Mouse (Mus musculus): ENCODE results near the gene Setd6. TPM values are rescaled to one million over a fixed set of nuclear protein-coding genes. Genes with fewer than 3 reads are reported as not detected.

Gene Setd6
- polyA plus RNA-seq, 1 experiment from 2014 or later, result 24.2 TPM

DNA sequence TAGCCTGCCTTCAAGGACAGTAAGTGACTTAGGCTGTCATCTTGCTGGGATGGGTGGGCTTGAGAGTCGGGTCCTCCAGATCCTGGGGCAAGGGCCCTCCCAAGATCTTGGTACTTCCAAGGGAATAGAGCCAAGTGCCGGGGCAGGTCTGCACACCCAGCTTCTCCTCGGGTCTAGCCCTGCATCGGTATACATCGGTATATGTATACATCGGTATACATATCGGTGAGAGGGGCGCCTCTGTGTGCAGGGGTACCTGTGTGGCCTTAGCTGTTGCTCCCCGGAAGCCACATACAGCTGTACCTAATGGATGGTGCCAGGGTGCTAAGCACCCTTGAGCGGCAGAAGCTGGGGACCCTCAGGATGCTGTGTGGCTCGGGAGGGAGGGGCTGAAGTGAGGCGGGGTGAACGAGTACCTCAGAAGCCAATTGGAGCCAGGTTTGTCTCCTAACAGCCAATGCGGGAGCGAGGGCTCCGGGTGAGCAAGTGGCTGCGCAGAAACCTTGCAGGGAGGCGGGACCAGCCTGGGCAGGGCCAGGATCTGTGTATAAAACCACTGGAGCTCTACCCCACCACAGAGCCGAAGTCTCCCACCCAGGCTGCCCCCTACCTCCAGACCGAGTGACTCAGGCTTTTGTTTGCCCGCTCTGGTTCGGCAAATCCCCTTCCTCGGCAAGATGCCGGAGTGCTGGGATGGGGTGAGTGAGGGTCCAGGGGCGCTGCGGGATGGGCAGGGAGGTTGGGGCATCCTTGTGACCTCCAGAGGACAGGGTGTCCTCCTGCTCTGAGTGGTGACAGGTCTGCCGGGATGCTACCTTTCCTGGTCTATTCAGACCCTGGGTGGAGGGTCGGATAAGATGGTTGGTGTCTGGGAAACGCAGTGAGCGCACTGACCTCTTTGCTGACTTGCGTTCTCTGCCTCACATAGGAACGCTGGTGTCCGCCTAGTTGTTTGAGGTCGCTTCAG is 12.9 kb upstream of the Setd6 start:
- DNase-seq (ENCODE audit: low spot score, missing footprints) (peak; percentile 95), ATAC-seq (ENCODE audit: low FRiP score) (peak; percentile 94)
- Histone ChIP-seq H3K27me3 (ENCODE audit: control insufficient read depth, insufficient read depth, low read length) (peaks cover 2% of the 10 kb centered on the region; the same call in 1 of the 2 replicates), H3K4me3 (ENCODE audit: low read depth, low read length) (peak overlapping the region; percentile 62), H3K4me1 (ENCODE audit: control insufficient read depth, insufficient read depth, low read length) (peaks cover 15% of the 10 kb centered on the region), H3K9ac (ENCODE audit: low read length) (peak overlapping the region; percentile 71), H3K36me3 (ENCODE audit: control insufficient read depth, insufficient read depth, low read length) (no peaks in the 10 kb centered on the region), H3K27ac (ENCODE audit: low read depth, low read length) (no peak overlapping the region), H3K4me2 (peak overlapping the region; percentile 95), H3K9me3 (ENCODE audit: control insufficient read depth, low read length) (no peaks in the 10 kb centered on the region)
- whole genome bisulfite sequencing, result 2% methylated on average over 34 of the region's 34 CpGs

DNA sequence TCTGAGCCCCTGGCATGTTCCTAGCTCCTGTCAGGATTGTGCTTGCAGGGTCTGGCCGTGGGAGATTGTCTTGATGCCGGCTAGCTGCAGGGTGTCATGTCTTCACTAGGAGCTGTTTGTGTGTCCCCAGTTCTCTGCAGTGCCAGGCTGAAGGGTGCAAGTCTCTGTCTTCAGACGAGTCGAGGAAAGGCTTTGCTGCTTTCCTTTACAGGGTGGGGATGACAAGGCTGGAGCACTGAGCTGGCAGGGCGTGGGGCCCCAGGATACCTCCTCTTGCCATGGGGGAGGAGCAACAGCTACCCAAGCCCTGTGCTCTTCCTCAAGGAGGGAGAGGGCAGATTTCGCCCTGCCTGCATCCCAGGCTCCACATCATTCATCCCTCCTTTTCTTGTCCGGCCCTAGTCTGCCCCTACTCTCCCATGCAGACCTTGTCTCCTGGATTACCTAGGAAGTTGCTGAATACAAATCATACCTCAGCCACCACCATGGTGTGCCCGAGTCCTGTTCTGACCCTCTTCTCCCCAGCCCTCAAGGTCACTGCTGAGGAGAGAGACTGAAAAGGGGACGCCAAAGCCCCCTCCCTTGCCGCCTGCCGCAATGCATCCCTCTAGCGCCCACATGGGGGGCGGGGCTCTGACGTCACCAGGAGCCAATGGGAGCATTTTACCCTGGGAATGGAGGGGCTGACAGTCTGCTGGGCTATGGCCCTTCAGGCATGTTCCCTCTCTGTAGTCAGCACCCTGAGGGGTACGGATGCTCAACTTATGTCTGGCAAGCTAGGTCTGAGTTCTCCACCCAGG is 12.0 kb upstream of the Setd6 start:
- 2% methylated on average over 15 of the region's 15 CpGs for WGBS
- DNase-seq (ENCODE audit: low spot score, missing footprints), result peak; percentile 98
- no peaks in the 10 kb centered on the region for H3K36me3 ChIP-seq (ENCODE audit: control insufficient read depth, insufficient read depth, low read length)

DNA sequence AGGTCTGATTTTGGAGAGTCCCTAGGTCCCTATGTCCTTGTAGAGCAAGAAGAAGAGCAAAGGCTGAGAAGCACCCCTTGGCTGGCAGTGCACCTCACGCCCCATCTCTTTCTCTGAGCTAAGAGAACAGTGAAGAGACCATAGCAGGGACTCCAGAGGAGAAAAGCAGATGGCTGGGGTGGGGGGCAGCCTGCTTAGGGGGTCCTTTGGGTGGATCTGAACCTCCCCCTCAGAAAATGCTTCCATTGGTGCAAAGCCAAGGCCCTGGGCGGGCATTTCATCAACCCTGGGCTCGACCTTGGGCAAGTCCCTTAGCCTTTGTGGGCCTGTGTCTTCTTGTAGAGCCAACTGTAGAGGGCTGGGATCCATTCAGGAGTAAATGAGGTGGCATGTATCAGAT is 11.1 kb upstream of the Setd6 start:
- Histone ChIP-seq H3K27ac (ENCODE audit: low read depth, low read length) (no peak overlapping the region), H3K27me3 (ENCODE audit: control insufficient read depth, insufficient read depth, low read length) (no peaks in the 10 kb centered on the region), H3K9me3 (ENCODE audit: control insufficient read depth, low read length) (no peaks in the 10 kb centered on the region), H3K4me3 (ENCODE audit: low read depth, low read length) (no peak overlapping the region), H3K4me2 (peak overlapping the region; percentile 95), H3K4me1 (ENCODE audit: control insufficient read depth, insufficient read depth, low read length) (peaks cover 15% of the 10 kb centered on the region), H3K36me3 (ENCODE audit: control insufficient read depth, insufficient read depth, low read length) (no peaks in the 10 kb centered on the region), H3K9ac (ENCODE audit: low read length) (peak overlapping the region; percentile 71; the same call in 1 of the 2 replicates)
- ATAC-seq (ENCODE audit: low FRiP score), result no peak
- DNase-seq (ENCODE audit: low spot score, missing footprints), result no peak
- WGBS, result 92% methylated on average over 3 of the region's 3 CpGs

More for the DNA sequence above, 12.0 kb upstream of the Setd6 start:
- peak overlapping the region; percentile 95 for H3K4me2 ChIP-seq
- no peaks in the 10 kb centered on the region for H3K9me3 ChIP-seq (ENCODE audit: control insufficient read depth, low read length)
- peak overlapping the region; percentile 62 for H3K4me3 ChIP-seq (ENCODE audit: low read depth, low read length)
- H3K27me3 ChIP-seq (ENCODE audit: control insufficient read depth, insufficient read depth, low read length), result no peaks in the 10 kb centered on the region
- peak; percentile 66 for ATAC-seq (ENCODE audit: low FRiP score)
- H3K9ac ChIP-seq (ENCODE audit: low read length), result peak overlapping the region; percentile 71
- H3K4me1 ChIP-seq (ENCODE audit: control insufficient read depth, insufficient read depth, low read length), result peaks cover 15% of the 10 kb centered on the region
- no peak overlapping the region; the same call in 1 of the 2 replicates for H3K27ac ChIP-seq (ENCODE audit: low read depth, low read length)

DNA sequence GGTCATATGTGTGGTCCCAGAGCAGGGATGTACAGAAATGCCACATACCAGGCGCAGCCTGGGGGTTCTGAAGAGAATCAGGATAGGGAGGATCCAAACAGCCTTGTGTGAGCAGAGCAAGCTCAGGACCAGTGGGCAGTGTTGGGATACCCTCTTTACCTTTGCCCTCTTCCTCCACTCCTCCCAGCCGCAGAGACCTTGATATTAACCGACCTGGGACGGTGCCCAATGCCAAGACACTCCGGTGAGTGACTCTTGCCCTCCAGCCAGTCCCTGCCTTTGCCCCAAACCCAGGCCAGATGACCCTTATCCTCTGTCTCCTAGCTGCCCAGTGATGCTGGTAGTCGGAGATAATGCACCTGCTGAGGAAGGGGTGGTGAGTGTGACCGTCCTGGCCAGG is 6.1 kb upstream of the Setd6 start:
- no peak for DNase-seq (ENCODE audit: low spot score, missing footprints)
- Histone ChIP-seq H3K27ac (ENCODE audit: low read depth, low read length) (no peak overlapping the region), H3K4me3 (ENCODE audit: low read depth, low read length) (no peak overlapping the region), H3K4me2 (no peak overlapping the region), H3K36me3 (ENCODE audit: control insufficient read depth, insufficient read depth, low read length) (no peaks in the 10 kb centered on the region), H3K9me3 (ENCODE audit: control insufficient read depth, low read length) (no peaks in the 10 kb centered on the region), H3K9ac (ENCODE audit: low read length) (no peak overlapping the region), H3K27me3 (ENCODE audit: control insufficient read depth, insufficient read depth, low read length) (no peaks in the 10 kb centered on the region), H3K4me1 (ENCODE audit: control insufficient read depth, insufficient read depth, low read length) (no peaks in the 10 kb centered on the region)
- 87% methylated on average over 7 of the region's 7 CpGs for WGBS
- no peak for ATAC-seq (ENCODE audit: low FRiP score)

DNA sequence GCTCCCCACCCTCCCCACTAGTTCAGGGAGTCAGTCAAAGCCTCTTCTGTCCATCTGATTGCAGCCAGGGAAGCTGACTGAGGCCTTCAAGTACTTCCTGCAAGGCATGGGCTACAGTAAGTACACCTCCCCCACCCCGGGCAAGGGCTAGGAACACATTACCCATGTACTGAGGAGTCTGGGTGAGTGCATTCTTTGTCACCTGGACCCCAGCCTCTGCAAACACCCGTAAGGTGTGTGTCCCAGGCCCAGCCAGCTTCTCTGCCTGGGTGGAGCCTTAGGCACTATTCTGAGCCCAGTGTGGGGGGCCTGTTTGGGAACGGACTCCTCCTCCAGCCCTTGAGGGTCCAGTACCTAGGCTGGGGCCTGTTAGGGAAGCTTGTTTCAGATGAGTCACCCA is 4.7 kb upstream of the Setd6 start:
- Histone ChIP-seq H3K4me1 (ENCODE audit: control insufficient read depth, insufficient read depth, low read length) (peaks cover 3% of the 10 kb centered on the region; the same call in 1 of the 2 replicates), H3K4me3 (ENCODE audit: low read depth, low read length) (no peak overlapping the region), H3K27ac (ENCODE audit: low read depth, low read length) (no peak overlapping the region), H3K27me3 (ENCODE audit: control insufficient read depth, insufficient read depth, low read length) (no peaks in the 10 kb centered on the region), H3K9me3 (ENCODE audit: control insufficient read depth, low read length) (no peaks in the 10 kb centered on the region), H3K36me3 (ENCODE audit: control insufficient read depth, insufficient read depth, low read length) (no peaks in the 10 kb centered on the region), H3K9ac (ENCODE audit: low read length) (no peak overlapping the region), H3K4me2 (no peak overlapping the region)
- DNase-seq (ENCODE audit: low spot score, missing footprints), result no peak
- WGBS, result 75% methylated on average over 3 of the region's 3 CpGs
- ATAC-seq (ENCODE audit: low FRiP score), result no peak

DNA sequence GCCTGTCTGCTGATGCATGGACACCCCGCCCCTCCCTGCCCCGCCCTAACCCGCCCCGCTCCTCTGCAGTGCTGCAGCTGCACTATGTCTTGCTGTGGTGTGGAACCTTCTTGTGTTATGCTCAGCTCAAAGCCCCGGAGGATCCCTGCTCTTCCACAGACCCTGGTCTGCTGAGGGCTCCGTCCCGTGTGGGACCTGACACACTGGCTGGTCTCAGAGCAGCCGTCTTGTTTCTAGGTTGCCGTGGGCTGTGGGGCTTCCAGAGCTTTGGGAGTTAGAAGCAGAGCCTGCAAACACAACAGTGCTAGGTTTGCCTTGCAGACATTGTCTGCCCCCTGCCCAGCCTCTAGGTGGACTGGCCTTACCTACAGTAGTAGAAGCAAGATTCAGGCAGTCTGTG is 3.3 kb upstream of the Setd6 start:
- no peaks in the 10 kb centered on the region for H3K36me3 ChIP-seq (ENCODE audit: control insufficient read depth, insufficient read depth, low read length)
- no peaks in the 10 kb centered on the region for H3K27me3 ChIP-seq (ENCODE audit: control insufficient read depth, insufficient read depth, low read length)
- no peak overlapping the region for H3K4me3 ChIP-seq (ENCODE audit: low read depth, low read length)
- WGBS, result 89% methylated on average over 9 of the region's 9 CpGs
- no peaks in the 10 kb centered on the region for H3K9me3 ChIP-seq (ENCODE audit: control insufficient read depth, low read length)
- no peak overlapping the region for H3K9ac ChIP-seq (ENCODE audit: low read length)
- H3K27ac ChIP-seq (ENCODE audit: low read depth, low read length), result no peak overlapping the region
- DNase-seq (ENCODE audit: low spot score, missing footprints) (no peak), ATAC-seq (ENCODE audit: low FRiP score) (no peak)
- peaks cover 13% of the 10 kb centered on the region for H3K4me1 ChIP-seq (ENCODE audit: control insufficient read depth, insufficient read depth, low read length)
- no peak overlapping the region for H3K4me2 ChIP-seq

DNA sequence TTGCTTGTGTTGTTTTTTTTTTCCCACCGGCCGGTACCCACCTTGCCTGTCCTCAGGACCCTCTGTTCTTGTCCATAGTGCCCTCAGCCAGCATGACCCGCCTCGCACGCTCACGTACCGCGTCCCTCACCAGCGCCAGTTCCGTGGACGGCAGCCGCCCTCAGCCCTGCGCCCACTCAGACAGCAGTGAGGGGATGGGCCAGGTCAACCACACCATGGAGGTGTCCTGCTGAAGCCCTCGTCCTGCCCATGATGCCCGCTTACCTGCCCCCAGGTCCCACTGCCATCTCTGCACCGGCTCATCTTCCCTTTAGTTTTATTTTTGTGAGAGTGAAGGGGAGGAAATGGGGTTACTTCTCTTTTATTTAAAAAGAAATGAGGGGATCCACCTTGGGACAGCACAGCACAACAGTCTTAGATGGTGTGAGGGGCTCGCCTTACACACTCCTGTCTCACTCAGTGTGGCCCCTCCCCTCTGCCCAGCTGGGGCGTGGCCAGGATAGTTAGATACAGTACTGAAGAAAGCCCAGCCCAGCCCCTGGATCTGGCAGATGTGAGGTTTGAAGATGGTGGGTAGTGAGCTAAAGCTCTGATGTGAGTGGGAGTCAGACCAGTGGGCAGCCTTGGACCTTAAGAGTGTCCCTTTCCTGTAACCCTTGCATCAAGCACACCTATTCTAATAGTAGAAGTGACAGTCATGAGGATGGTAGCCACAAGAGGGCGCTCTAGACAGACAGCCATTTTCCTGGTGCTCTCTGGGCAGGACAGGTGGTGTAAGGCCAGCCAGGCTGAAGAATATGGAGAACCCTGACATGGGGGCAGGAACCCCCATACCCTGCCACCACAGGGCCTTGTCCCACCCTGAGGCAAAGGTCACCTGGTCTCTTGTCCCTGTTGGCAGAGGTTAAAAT is 2.3 kb upstream of the Setd6 start:
- Histone ChIP-seq H3K27me3 (ENCODE audit: control insufficient read depth, insufficient read depth, low read length) (no peaks in the 10 kb centered on the region), H3K27ac (ENCODE audit: low read depth, low read length) (no peak overlapping the region), H3K36me3 (ENCODE audit: control insufficient read depth, insufficient read depth, low read length) (peaks cover 2% of the 10 kb centered on the region; the same call in 1 of the 2 replicates), H3K9me3 (ENCODE audit: control insufficient read depth, low read length) (no peaks in the 10 kb centered on the region), H3K4me3 (ENCODE audit: low read depth, low read length) (no peak overlapping the region), H3K4me1 (ENCODE audit: control insufficient read depth, insufficient read depth, low read length) (peaks cover 13% of the 10 kb centered on the region), H3K4me2 (no peak overlapping the region), H3K9ac (ENCODE audit: low read length) (no peak overlapping the region)
- ATAC-seq (ENCODE audit: low FRiP score) (peak; percentile 49), DNase-seq (ENCODE audit: low spot score, missing footprints) (peak; percentile 94)
- WGBS, result 79% methylated on average over 19 of the region's 19 CpGs

DNA sequence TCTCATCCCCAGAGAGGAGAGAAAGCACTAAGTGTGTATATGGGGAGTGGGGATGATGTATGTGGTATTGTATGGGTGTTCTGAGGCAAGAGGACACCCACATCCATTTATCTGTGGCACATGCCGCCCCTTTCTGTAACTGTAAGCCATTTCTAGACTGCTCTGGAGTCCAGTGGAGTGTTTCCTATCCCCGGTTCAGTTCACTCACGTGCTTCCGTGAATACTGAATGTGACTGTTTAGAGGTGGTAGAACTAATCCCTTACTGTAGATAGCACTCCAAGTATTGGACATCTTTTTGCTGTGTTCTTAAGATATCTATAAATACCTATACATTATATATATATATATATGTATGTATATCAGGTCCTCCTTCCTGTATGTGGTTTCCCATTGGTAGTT is 1.3 kb upstream of the Setd6 start:
- WGBS, result 93% methylated on average over 4 of the region's 4 CpGs
- peaks cover 3% of the 10 kb centered on the region; the same call in 1 of the 2 replicates for H3K36me3 ChIP-seq (ENCODE audit: control insufficient read depth, insufficient read depth, low read length)
- H3K9me3 ChIP-seq (ENCODE audit: control insufficient read depth, low read length), result no peaks in the 10 kb centered on the region
- no peak overlapping the region for H3K9ac ChIP-seq (ENCODE audit: low read length)
- H3K4me1 ChIP-seq (ENCODE audit: control insufficient read depth, insufficient read depth, low read length), result peaks cover 13% of the 10 kb centered on the region
- H3K27me3 ChIP-seq (ENCODE audit: control insufficient read depth, insufficient read depth, low read length), result no peaks in the 10 kb centered on the region
- no peak overlapping the region for H3K27ac ChIP-seq (ENCODE audit: low read depth, low read length)
- DNase-seq (ENCODE audit: low spot score, missing footprints) (no peak), ATAC-seq (ENCODE audit: low FRiP score) (no peak)
- H3K4me3 ChIP-seq (ENCODE audit: low read depth, low read length), result no peak overlapping the region
- no peak overlapping the region for H3K4me2 ChIP-seq
